Comparison of ENCODE assay signal across 8 mouse cellular contexts in genomic region chr9:51394372-51394771, GRCm38 (mm10).
DNase-seq lines count a peak whose midpoint lies in the region; ATAC-seq lines count a peak whose summit lies in the region.

No protein-coding gene starts in this region.

- DNase-seq in cerebellum, adult 11-12 months: peak; percentile 2
- DNase-seq in cerebellum, adult 9-10 months: no peak
- DNase-seq in adrenal gland, adult 8-10 months: peak; percentile 8
- DNase-seq in frontal cortex, postnatal 25 days (ENCODE audit: low spot score in 2 of 2): peak; percentile 9 to 44
- peak; percentile 71 to 88 for DNase-seq in layer of hippocampus, adult 18-20 months (ENCODE audit: low spot score in 2 of 2)
- DNase-seq in lung, postnatal 10 days: peak; percentile 50
- no peak for DNase-seq in neural tube, embryonic 10.5 days (ENCODE audit: extremely low spot score, low spot score)

- ATAC-seq in activated CD4-positive, CD25-positive, alpha-beta regulatory T cell, adult 4 months: no peak

Comparison
In these comparisons a context has a peak if more than half of its experiments do, and no peak if none do; other contexts are left out.
1. DNase-seq: peak in cerebellum, adult 11-12 months (single experiment), adrenal gland, adult 8-10 months (single experiment), frontal cortex, postnatal 25 days (2 of 2), layer of hippocampus, adult 18-20 months (2 of 2) and lung, postnatal 10 days (single experiment); none in cerebellum, adult 9-10 months (single experiment) and neural tube, embryonic 10.5 days (single experiment).